Mouse (Mus musculus) CH12.LX (cell line): ENCODE data around the gene Akap12. TPM values are rescaled to one million over a fixed set of nuclear protein-coding genes. Genes with fewer than 3 reads are reported as not detected.

Experiments used
- DNase-seq: peaks from one replicate; pipeline ENCODE4 v3.0.0-alpha.2; 2013; ENCODE audit errors: extremely low read depth
- H3K27ac ChIP-seq: 2 replicates; pipeline ENCODE4 v1.5.1; 2012; ENCODE audit warnings: low read depth, mild to moderate bottlenecking, control low read depth, moderate library complexity; ENCODE audit not compliant: insufficient read depth
- H3K27me3 ChIP-seq: replicated peaks from 2 replicates; pipeline ENCODE3; 2012; ENCODE audit warnings: inconsistent platforms
- H3K36me3 ChIP-seq, 2 experiments: replicated peaks in 1 of 2; 2 replicates each; pipeline versions ENCODE3 to v1.6.1; 2012; ENCODE audit warnings: inconsistent platforms in 1 of 2, low read length in 1 of 2, mild to moderate bottlenecking in 1 of 2, mixed read lengths in 1 of 2, moderate library complexity in 1 of 2; ENCODE audit not compliant: control insufficient read depth in 1 of 2, insufficient read depth in 1 of 2
- H3K4me1 ChIP-seq, 2 experiments: 2 replicates each; pipeline ENCODE4 v1.6.1; 2012; ENCODE audit warnings: inconsistent platforms in 1 of 2, moderate library complexity in 1 of 2; ENCODE audit not compliant: insufficient read depth in 2 of 2, control insufficient read depth in 1 of 2
- H3K4me2 ChIP-seq: 2 replicates; pipeline ENCODE4 v1.6.1; 2012; ENCODE audit warnings: low read depth, mild to moderate bottlenecking, control low read depth; ENCODE audit not compliant: poor library complexity, insufficient read depth, severe bottlenecking
- H3K4me3 ChIP-seq, 3 experiments: fragments of 150-350 bp in 1 of 3; sonication (generic) in 1 of 3; replicated peaks in 1 of 3; 2 replicates each; pipeline versions ENCODE3 to v1.5.1; 2011 to 2012; ENCODE audit warnings: low read depth in 2 of 3, low read length in 2 of 3, mild to moderate bottlenecking in 2 of 3, moderate library complexity in 2 of 3, control low read depth in 1 of 3, improper control_type of control experiment in 1 of 3, inconsistent platforms in 1 of 3, mixed read lengths in 1 of 3; ENCODE audit not compliant: poor library complexity in 1 of 3
- H3K79me2 ChIP-seq: replicated peaks from 2 replicates; pipeline ENCODE4 v1.6.1; 2012; ENCODE audit warnings: mild to moderate bottlenecking, moderate library complexity; ENCODE audit not compliant: control insufficient read depth, poor library complexity, insufficient read depth, severe bottlenecking; ENCODE audit errors: extremely low read depth
- H3K9ac ChIP-seq: 2 replicates; pipeline ENCODE4 v1.6.1; 2012; ENCODE audit warnings: low read depth, mild to moderate bottlenecking, control low read depth, moderate library complexity; ENCODE audit not compliant: insufficient read depth
- H3K9me3 ChIP-seq: replicated peaks from 2 replicates; pipeline ENCODE3; 2012; ENCODE audit warnings: low read length, inconsistent platforms, mixed read lengths
- BHLHE40 ChIP-seq: IDR thresholded peaks from 2 replicates; pipeline ENCODE4 v1.6.1; 2011; ENCODE audit warnings: mild to moderate bottlenecking, low read depth, low read length, improper control_type of control experiment
- CHD2 ChIP-seq: IDR thresholded peaks from 2 replicates; pipeline ENCODE4 v1.6.1; 2011; ENCODE audit warnings: low read length, improper control_type of control experiment
- CTCF ChIP-seq, 2 experiments: IDR thresholded peaks in 1 of 2; conservative IDR thresholded peaks in 1 of 2; 2 replicates each; pipeline ENCODE4 v1.5.1; 2011 to 2012; ENCODE audit warnings: low read depth in 2 of 2, low read length in 2 of 2, improper control_type of control experiment in 1 of 2, inconsistent platforms in 1 of 2, mild to moderate bottlenecking in 1 of 2, moderate library complexity in 1 of 2
- ELF1 ChIP-seq: IDR thresholded peaks from 2 replicates; pipeline ENCODE4 v1.6.1; 2014; ENCODE audit warnings: low read depth, mild to moderate bottlenecking, inconsistent platforms, low read length, improper control_type of control experiment
- ETS1 ChIP-seq: conservative IDR thresholded peaks from 2 replicates; pipeline ENCODE4 v1.6.1; 2012; ENCODE audit warnings: low read depth, mild to moderate bottlenecking, inconsistent platforms, low read length, improper control_type of control experiment, moderate library complexity
- HCFC1 ChIP-seq: IDR thresholded peaks from 2 replicates; pipeline ENCODE4 v1.6.1; 2012; ENCODE audit warnings: low read depth, mild to moderate bottlenecking, inconsistent platforms, low read length, improper control_type of control experiment
- IRF4 ChIP-seq: IDR thresholded peaks from 2 replicates; pipeline ENCODE4 v1.6.1; 2014; ENCODE audit warnings: low read depth, mild to moderate bottlenecking, inconsistent platforms, low read length, improper control_type of control experiment
- JUN ChIP-seq: IDR thresholded peaks from 2 replicates; pipeline ENCODE4 v1.6.1; 2011; ENCODE audit warnings: low read depth, mild to moderate bottlenecking, low read length, improper control_type of control experiment, moderate library complexity; ENCODE audit not compliant: insufficient read depth
- KAT2A ChIP-seq: IDR thresholded peaks from 2 replicates; pipeline ENCODE4 v1.6.1; 2012; ENCODE audit warnings: low read length, improper control_type of control experiment, inconsistent platforms; ENCODE audit not compliant: insufficient replicate concordance
- MAFK ChIP-seq: IDR thresholded peaks from 2 replicates; pipeline ENCODE4 v1.6.1; 2011; ENCODE audit warnings: low read length, improper control_type of control experiment; ENCODE audit not compliant: insufficient replicate concordance
- MEF2A ChIP-seq: IDR thresholded peaks from 2 replicates; pipeline ENCODE4 v1.6.1; 2014; ENCODE audit warnings: low read depth, mild to moderate bottlenecking, inconsistent platforms, low read length, improper control_type of control experiment, borderline replicate concordance
- NELFE ChIP-seq: IDR thresholded peaks from 2 replicates; pipeline ENCODE4 v1.6.1; 2011; ENCODE audit warnings: low read depth, low read length, improper control_type of control experiment
- PAX5 ChIP-seq: IDR thresholded peaks from 2 replicates; pipeline ENCODE4 v1.6.1; 2012; ENCODE audit warnings: low read length, inconsistent platforms, mixed read lengths
- POLR2A ChIP-seq: IDR thresholded peaks from 2 replicates; pipeline ENCODE4 v1.6.1; 2011; ENCODE audit warnings: low read depth, mild to moderate bottlenecking, improper control_type of control experiment, low read length
- RAD21 ChIP-seq: IDR thresholded peaks from 2 replicates; pipeline ENCODE4 v1.6.1; 2011; ENCODE audit warnings: low read depth, mild to moderate bottlenecking, low read length, improper control_type of control experiment, moderate library complexity
- RCOR1 ChIP-seq: conservative IDR thresholded peaks from 2 replicates; pipeline ENCODE4 v1.6.1; 2012; ENCODE audit warnings: low read depth, mild to moderate bottlenecking, inconsistent platforms, low read length, improper control_type of control experiment
- SIN3A ChIP-seq: IDR thresholded peaks from 2 replicates; pipeline ENCODE4 v1.6.1; 2012; ENCODE audit warnings: low read length, improper control_type of control experiment, inconsistent platforms
- TBP ChIP-seq: conservative IDR thresholded peaks from 2 replicates; pipeline ENCODE4 v1.6.1; 2011; ENCODE audit warnings: low read depth, low read length, improper control_type of control experiment
- UBTF ChIP-seq: IDR thresholded peaks from 2 replicates; pipeline ENCODE4 v1.6.1; 2012; ENCODE audit warnings: low read depth, mild to moderate bottlenecking, inconsistent platforms, low read length, improper control_type of control experiment, moderate library complexity
- USF1 ChIP-seq: IDR thresholded peaks from 2 replicates; pipeline ENCODE4 v1.6.1; 2014; ENCODE audit warnings: low read depth, mild to moderate bottlenecking, inconsistent platforms, low read length, improper control_type of control experiment
- USF2 ChIP-seq: conservative IDR thresholded peaks from 2 replicates; pipeline ENCODE4 v1.6.1; 2011; ENCODE audit warnings: low read depth, low read length, improper control_type of control experiment
- ZC3H11A ChIP-seq: IDR thresholded peaks from 2 replicates; pipeline ENCODE4 v1.6.1; 2012; ENCODE audit warnings: low read depth, mild to moderate bottlenecking, inconsistent platforms, low read length, improper control_type of control experiment
- ZKSCAN1 ChIP-seq: IDR thresholded peaks from 2 replicates; pipeline ENCODE4 v1.6.1; 2012; ENCODE audit warnings: low read depth, inconsistent platforms, low read length, improper control_type of control experiment, borderline replicate concordance
- dilution Hi-C: fragments of 300-500 bp; cut with MboI; formaldehyde crosslinking; loops from 2 replicates; pipeline ENCODE4 v1.14.3; 2020; ENCODE audit warnings: low sequenced_read_pairs; ENCODE audit not compliant: extremely low pct_unique_long_range_greater_than_20kb, extremely low pct_ligation_motif_present
- in situ Hi-C: fragments of 300-500 bp; cut with MboI; formaldehyde crosslinking; loops from 3 replicates; pipeline ENCODE4 v1.14.3; 2019; ENCODE audit warnings: low sequenced_read_pairs, low pct_ligation_motif_present, low pct_unique_long_range_greater_than_20kb, mixed read lengths
- polyA plus RNA-seq: library from polyadenylated mRNA; unstranded; fragments of >175 nt; gene quantifications from 2 replicates; pipeline ENCODE4 v1.2.1, GENCODE M21; 2012; ENCODE audit warnings: low read depth; ENCODE audit not compliant: insufficient read length
- total RNA-seq, 2 experiments: library from RNA; depleted of rRNA; stranded (reverse); fragments of 300-350 nt in 1 of 2; fragments of >200 nt in 1 of 2; gene quantifications; 2 replicates each; pipeline ENCODE4 v1.2.3; 2012 to 2014

Akap12 gene
- total and polyA plus RNA-seq, 3 experiments: 0.51 to 3.1 (median 1.7) TPM

DNA sequence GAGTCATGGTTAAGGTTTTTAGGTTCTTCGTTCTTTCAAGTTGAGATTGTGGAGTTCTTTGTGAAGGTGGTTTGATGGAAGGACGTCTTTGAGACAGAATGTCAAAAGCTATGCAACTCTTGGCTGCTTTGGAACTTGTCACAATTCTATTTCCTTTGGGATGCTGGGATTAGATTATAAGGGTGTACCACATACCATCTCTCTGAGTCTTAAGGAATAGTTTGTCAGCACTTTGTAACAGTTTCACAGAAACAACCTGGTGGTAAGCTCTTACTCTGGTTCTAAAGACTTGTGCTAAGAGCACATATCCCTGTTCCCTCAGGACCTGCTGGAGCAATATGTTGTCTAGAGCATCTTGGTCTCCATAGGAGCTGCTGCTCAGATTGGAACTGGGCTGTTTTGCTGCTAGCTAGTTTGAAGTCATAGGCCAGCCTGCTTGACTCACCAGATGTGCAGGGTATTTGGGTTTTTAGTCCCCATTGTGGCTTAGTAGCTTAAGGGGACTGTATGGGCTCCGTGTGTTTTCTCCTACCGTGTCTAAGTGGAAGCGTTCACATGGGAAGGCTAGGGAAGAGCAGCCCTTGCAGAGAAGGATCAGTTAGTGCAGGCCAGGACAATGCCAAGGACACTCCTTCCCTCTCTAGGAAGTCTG lies 123.4 kb downstream of the Akap12 start:
- dilution Hi-C loops: no loop called here
- Histone ChIP-seq H3K4me1 (peaks cover 13 to 42% of the 10 kb centered on the region in 2 experiments), H3K36me3 (peaks cover 8 to 36% of the 10 kb centered on the region in 2 experiments)

DNA sequence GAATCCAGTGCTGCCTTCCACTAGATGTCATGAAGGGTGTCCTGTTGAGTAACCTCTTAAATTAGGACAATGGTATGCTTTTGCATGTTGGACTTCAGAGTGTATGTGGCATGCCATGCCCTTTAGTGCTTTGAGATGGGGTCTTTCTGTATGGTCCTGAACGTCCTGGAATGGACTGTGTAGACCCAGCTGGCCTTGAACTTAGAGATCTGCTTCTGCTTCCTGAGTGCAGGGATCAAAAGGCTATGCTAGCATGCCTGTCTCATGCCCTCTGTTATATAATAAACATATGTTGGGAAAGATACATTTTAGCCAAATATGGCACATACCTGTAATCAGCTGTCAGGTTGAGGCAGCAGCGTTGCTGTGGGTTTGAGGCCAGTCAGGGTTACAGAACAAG lies 124.4 kb downstream of the Akap12 start:
- Histone ChIP-seq H3K27me3 (no peaks in the 10 kb centered on the region), H3K79me2 (peaks cover 80% of the 10 kb centered on the region), H3K27ac (no peak overlapping the region), H3K4me3 (no peak overlapping the region), H3K9ac (no peak overlapping the region), H3K36me3 (peaks cover 11 to 45% of the 10 kb centered on the region in 2 experiments), H3K4me1 (peaks cover 13 to 42% of the 10 kb centered on the region in 2 experiments), H3K9me3 (no peaks in the 10 kb centered on the region), H3K4me2 (no peak overlapping the region)
- in situ Hi-C loops (no loop called here), dilution Hi-C loops (no loop called here)
- TF ChIP-seq RCOR1: no peak
- TF ChIP-seq MEF2A: no peak
- no peak for TF ChIP-seq USF2
- no peak for TF ChIP-seq IRF4
- TF ChIP-seq HCFC1: no peak
- TF ChIP-seq ZKSCAN1: no peak
- TF ChIP-seq MAFK: no peak
- no peak for TF ChIP-seq JUN
- TF ChIP-seq POLR2A: no peak
- no peak for TF ChIP-seq UBTF
- no peak for TF ChIP-seq TBP
- DNase-seq: no peak

More for the DNA sequence above, 123.4 kb downstream of the Akap12 start:
- TF ChIP-seq ETS1 (no peak), NELFE (no peak), RAD21 (no peak), UBTF (no peak), MAFK (no peak), SIN3A (no peak), ZC3H11A (no peak), IRF4 (no peak), KAT2A (no peak), CTCF (conservative IDR thresholded peaks at IDR 0.05 in 1 of 2, IDR thresholded peaks at IDR 0.05 in 1 of 2; ENCODE audit: low read depth in 2 of 2, low read length in 2 of 2) (no peak), USF1 (no peak), PAX5 (no peak), BHLHE40 (no peak), ELF1 (no peak), CHD2 (no peak), RCOR1 (no peak)
- TF ChIP-seq, all 38 proteins: peak for 0
- no peak overlapping the region for H3K27ac ChIP-seq
- peak overlapping the region; percentile 98 for H3K9ac ChIP-seq
- DNase-seq: no peak
- in situ Hi-C loops: no loop called here
- no peaks in the 10 kb centered on the region for H3K27me3 ChIP-seq
- peak overlapping the region; percentile 80 for H3K4me2 ChIP-seq
- peak overlapping the region; percentile 76 to 97 (median 79) for H3K4me3 ChIP-seq
- no peaks in the 10 kb centered on the region for H3K9me3 ChIP-seq
- peaks cover 73% of the 10 kb centered on the region for H3K79me2 ChIP-seq
